Mouse (Mus musculus) small intestine, adult 2 months (tissue): ENCODE results near the gene Ccdc106.

Experiments used
- CTCF ChIP-seq: fragments of 200-500 bp; IDR thresholded peaks from 2 replicates; pipeline ENCODE4 v1.5.1; 2012; ENCODE audit warnings: low read depth, mild to moderate bottlenecking, control low read depth, inconsistent platforms, low read length, moderate library complexity, mixed read lengths; ENCODE audit not compliant: insufficient replicate concordance, insufficient read length; ENCODE audit errors: extremely low read depth
- POLR2A ChIP-seq: fragments of 200-500 bp; IDR thresholded peaks from 2 replicates; pipeline ENCODE4 v1.6.1; 2012; ENCODE audit warnings: low read depth, mild to moderate bottlenecking, control low read depth, inconsistent platforms, low read length, moderate library complexity

- no peak for TF ChIP-seq CTCF
- no peak for TF ChIP-seq POLR2A
Measured at GRCm38 (mm10) chr7:5052438-5052837, 32.1 kb downstream of the Ccdc106 start.
